Mouse (Mus musculus): Measurements from ENCODE around the gene Derl3. TPM values are rescaled to one million over a fixed set of nuclear protein-coding genes. Genes with fewer than 3 reads are reported as not detected.

Gene Derl3
- polyA plus RNA-seq (2012; rRNA removed) = 2.4 and 3.3 TPM in 2 replicates

DNA sequence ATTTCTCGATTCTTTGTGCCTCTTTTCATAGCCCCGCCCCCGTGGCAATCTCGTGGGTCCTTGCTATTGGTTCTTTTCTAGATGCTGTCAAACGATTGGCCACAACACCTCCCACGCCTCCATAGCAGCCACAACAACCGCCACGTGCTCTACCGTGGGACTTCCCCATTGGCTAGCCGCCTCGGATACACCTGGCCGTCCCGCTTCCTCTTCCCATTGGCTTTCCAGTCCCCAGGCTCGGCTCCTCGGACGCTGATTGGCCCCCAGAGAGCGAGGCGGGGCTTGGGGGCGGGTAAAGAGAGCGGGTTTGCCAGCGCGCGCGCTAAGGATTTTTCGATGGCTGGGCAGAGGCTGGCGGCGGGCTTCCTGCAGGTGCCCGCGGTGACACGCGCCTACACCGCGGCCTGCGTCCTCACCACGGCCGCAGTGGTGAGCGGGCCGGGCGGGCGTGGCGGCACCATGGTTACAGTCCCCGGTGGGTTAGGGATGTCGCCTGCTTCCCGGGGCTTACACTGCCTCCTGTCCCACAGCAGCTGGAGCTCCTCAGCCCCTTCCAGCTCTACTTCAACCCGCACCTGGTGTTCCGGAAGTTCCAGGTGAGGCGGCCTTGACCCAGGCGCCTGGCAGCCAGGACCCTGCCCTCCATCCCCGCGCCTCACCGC is at the start of gene Derl3:
TSS of gene Derl3 (plus strand) at position 325 of the 662 bp plus-strand sequence.

GRCm38 (mm10) chr10:75859786-75860470 is 33.3 kb upstream of the Derl3 start, which contains the start of gene Mif:
Mif (minus strand) TSS chr10:75860240.

DNA sequence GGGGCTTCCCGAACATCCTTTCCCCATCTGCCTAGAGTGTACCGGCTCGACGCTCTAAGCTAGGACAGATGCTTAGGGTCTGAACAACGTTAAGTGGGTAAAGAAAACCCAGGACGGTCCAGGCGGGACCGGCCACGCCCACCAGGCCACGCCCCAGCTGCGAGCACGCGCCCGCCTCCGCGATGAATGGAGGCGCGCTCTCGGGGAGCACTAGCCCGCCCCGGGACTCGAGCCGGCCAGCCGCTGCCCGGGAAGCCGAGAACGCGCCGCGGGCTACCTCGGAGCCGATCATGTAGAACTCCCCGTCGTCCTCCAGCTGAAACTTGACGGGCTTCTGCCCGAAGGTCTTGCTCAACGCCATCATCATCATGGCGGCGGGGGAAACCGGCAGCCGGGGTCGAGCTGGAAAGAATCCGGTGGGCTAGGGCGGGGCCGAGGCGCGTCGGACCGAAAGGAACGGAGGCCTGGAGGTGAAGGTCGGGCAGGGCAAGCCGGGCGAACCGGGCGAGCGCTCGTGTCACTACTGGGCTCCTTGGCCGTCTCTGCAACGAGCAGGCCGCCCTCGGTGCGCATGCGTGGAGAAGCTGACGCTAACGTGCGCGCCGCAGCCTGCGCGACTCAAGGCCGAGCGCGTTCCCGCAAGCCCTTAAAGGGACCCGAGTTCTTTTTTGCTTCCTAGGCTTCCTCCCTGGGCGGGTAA is 28.0 kb downstream of the Derl3 start, which contains the start of gene Smarcb1:
TSS of gene Smarcb1 (minus strand) at position 592 of the 700 bp plus-strand sequence.

DNA sequence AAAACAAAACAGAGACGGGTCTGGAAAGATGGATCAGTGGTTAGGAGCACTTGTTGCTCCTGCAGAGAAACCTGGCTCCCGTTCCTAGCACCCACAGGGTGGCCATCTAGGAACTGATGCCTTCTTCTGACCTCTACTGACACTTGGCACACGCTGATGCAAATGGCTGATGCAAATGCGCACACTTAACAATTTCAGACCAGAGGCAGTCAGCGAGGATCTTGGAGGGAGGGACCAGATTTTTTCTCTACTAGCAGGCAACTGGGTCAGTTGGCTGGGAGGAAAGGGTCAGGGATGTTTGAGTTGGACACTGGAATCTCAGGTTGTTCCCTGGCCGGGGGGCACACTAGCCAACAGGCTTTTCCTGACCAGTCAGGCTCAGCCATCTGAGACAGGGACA is 39.7 kb downstream of the Derl3 start, which contains the start of gene Chchd10:
TSS of gene Chchd10 (plus strand) at position 240 of the 400 bp plus-strand sequence.

GRCm38 (mm10) chr10:75935680-75936541 is 42.7 kb downstream of the Derl3 start, which contains the start of gene Mmp11:
Mmp11 (minus strand) TSS chr10:75936496.

GRCm38 (mm10) chr10:75940520-75940919 is 47.3 kb downstream of the Derl3 start, which contains the start of gene Gm867:
Gm867 (minus strand) TSS chr10:75940672.

DNA sequence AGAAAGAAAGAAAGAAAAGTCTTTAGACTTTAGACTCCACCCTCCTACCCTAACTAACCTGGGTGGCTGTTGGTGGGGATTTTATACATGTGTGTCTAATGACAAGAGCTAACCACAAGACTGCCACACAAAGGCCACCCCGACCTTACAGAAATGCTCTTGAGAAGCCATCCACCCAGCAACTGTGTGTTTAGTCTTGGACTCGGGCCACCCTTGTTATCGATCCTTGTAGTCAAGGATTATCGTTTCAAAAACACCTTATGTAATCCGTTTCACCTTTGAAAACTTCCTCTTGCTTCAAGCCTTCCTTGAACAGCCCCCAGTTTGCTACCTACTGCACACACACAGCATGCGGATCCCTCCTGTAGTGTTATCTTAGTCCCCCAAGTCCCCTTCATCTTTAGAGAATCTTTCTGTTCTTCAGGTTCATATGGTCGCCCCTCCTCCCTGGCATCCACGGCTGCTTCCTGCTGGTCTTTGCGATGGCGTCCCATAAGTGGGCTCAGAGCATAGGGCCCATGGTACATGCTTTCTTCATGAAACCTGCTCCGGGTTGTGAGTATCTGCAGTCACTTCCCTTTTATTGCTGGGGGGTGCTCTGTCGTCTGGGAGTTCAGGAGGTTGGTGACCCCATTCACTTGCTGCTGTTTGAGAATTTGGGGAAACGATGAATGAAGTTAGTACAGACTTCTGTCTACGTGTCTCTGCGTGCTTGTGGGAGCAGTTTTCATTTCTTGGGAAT is 49.7 kb downstream of the Derl3 start, which contains the start of gene Vpreb3:
TSS of gene Vpreb3 (plus strand) at position 322 of the 742 bp plus-strand sequence.

Other genes starting within 250 kb of the Derl3 start
- gene Susd2, start 249.4 kb upstream of the Derl3 start, polyA plus RNA-seq (2012; rRNA removed) = 2.1 and 2.8 TPM in 2 replicates
- gene Cabin1, start 129.1 kb upstream of the Derl3 start, polyA plus RNA-seq (2012; rRNA removed) = 35.0 and 37.3 TPM in 2 replicates
- 54.7 and 59.6 TPM in 2 replicates for gene Ddt, start 120.0 kb upstream of the Derl3 start, polyA plus RNA-seq (2012; rRNA removed)
- gene Gm20441, start 112.5 kb upstream of the Derl3 start, polyA plus RNA-seq (2012; rRNA removed) = not detected in 2 replicates
- gene Gstt3, start 112.0 kb upstream of the Derl3 start, polyA plus RNA-seq (2012; rRNA removed) = 1.3 and 2.3 TPM in 2 replicates
- gene Gstt1, start 94.8 kb upstream of the Derl3 start, polyA plus RNA-seq (2012; rRNA removed) = 6.6 and 8.6 TPM in 2 replicates
- not detected in 2 replicates for gene Gstt4, start 70.9 kb upstream of the Derl3 start, polyA plus RNA-seq (2012; rRNA removed)
- 11.9 and 12.5 TPM in 2 replicates for gene Gstt2, start 56.0 kb upstream of the Derl3 start, polyA plus RNA-seq (2012; rRNA removed)
- 736 and 1,827 TPM in 2 replicates for gene Mif, start 33.2 kb upstream of the Derl3 start, polyA plus RNA-seq (2012; rRNA removed)
- gene Smarcb1, start 28.2 kb downstream of the Derl3 start, polyA plus RNA-seq (2012; rRNA removed) = 136 TPM in 2 replicates
- 14.2 and 18.3 TPM in 2 replicates for gene Chchd10, start 39.7 kb downstream of the Derl3 start, polyA plus RNA-seq (2012; rRNA removed)
- 36.9 and 51.5 TPM in 2 replicates for gene Mmp11, start 43.1 kb downstream of the Derl3 start, polyA plus RNA-seq (2012; rRNA removed)
- gene Gm867, start 47.3 kb downstream of the Derl3 start, polyA plus RNA-seq (2012; rRNA removed) = 0.59 and 1.6 TPM in 2 replicates
- gene Vpreb3, start 49.6 kb downstream of the Derl3 start, polyA plus RNA-seq (2012; rRNA removed) = not detected in 2 replicates
- 0.05 and 0.11 TPM in 2 replicates for gene Gm5134, start 61.1 kb downstream of the Derl3 start, polyA plus RNA-seq (2012; rRNA removed)
- gene Zfp280b, start 139.2 kb downstream of the Derl3 start, polyA plus RNA-seq (2012; rRNA removed) = 17.7 and 20.8 TPM in 2 replicates
- not detected in 2 replicates for gene Slc5a4b, start 217.5 kb downstream of the Derl3 start, polyA plus RNA-seq (2012; rRNA removed)